Mouse (Mus musculus) bone marrow, adult 2 months (tissue): ENCODE data around the gene Olfml3.

Experiments
- CTCF ChIP-seq: fragments of 200-500 bp; IDR thresholded peaks from 2 replicates; pipeline ENCODE4 v1.5.1; 2011; ENCODE audit warnings: low read length, control low read depth; ENCODE audit not compliant: control insufficient read depth, insufficient read depth
- POLR2A ChIP-seq: fragments of 200-500 bp; IDR thresholded peaks from 2 replicates; pipeline ENCODE4 v1.6.1; 2011; ENCODE audit warnings: low read depth, mild to moderate bottlenecking, control low read depth, low read length, borderline replicate concordance; ENCODE audit not compliant: control insufficient read depth

GRCm38 (mm10) chr3:103779183-103779582 is 41.4 kb upstream of the Olfml3 start:
- TF ChIP-seq CTCF (no peak), POLR2A (no peak)
